Mouse (Mus musculus) right cerebral cortex, postnatal 4 days (tissue): ENCODE measurements around the gene Dhx8.

ENCODE experiments used
- DNase-seq: peaks from one replicate; pipeline ENCODE4 v3.0.0-alpha.2; 2022

The Dhx8 gene

GRCm38 (mm10) chr11:101732518-101733440, at the start of gene Dhx8:
Dhx8 (plus strand) TSS chr11:101732919.
- DNase-seq: peak; percentile 100

GRCm38 (mm10) chr11:101687351-101688301, 45.1 kb upstream of the Dhx8 start:
- DNase-seq: peak; percentile 79

GRCm38 (mm10) chr11:101689701-101690113, 43.0 kb upstream of the Dhx8 start:
- DNase-seq: peak; percentile 67

GRCm38 (mm10) chr11:101690326-101690725, 42.4 kb upstream of the Dhx8 start:
- no peak for DNase-seq

GRCm38 (mm10) chr11:101695906-101696661, 36.6 kb upstream of the Dhx8 start:
- peak; percentile 60 for DNase-seq

- no peak for DNase-seq
Measured at GRCm38 (mm10) chr11:101697156-101697861, 35.4 kb upstream of the Dhx8 start.

- no peak for DNase-seq
Measured at GRCm38 (mm10) chr11:101698114-101698513, 34.6 kb upstream of the Dhx8 start.

- no peak for DNase-seq
Measured at GRCm38 (mm10) chr11:101699556-101699955, 33.2 kb upstream of the Dhx8 start.

- no peak for DNase-seq
Measured at GRCm38 (mm10) chr11:101699991-101700390, 32.7 kb upstream of the Dhx8 start.

- DNase-seq: no peak
Measured at GRCm38 (mm10) chr11:101700446-101700845, 32.3 kb upstream of the Dhx8 start.

GRCm38 (mm10) chr11:101704081-101704480, 28.6 kb upstream of the Dhx8 start:
- no peak for DNase-seq

GRCm38 (mm10) chr11:101706764-101707448, 25.8 kb upstream of the Dhx8 start:
- DNase-seq: no peak

GRCm38 (mm10) chr11:101708482-101708881, 24.2 kb upstream of the Dhx8 start:
- no peak for DNase-seq

- DNase-seq: no peak
Measured at GRCm38 (mm10) chr11:101712811-101713210, 19.9 kb upstream of the Dhx8 start.

GRCm38 (mm10) chr11:101714012-101714411, 18.7 kb upstream of the Dhx8 start:
- no peak for DNase-seq

- no peak for DNase-seq
Measured at GRCm38 (mm10) chr11:101718324-101718723, 14.4 kb upstream of the Dhx8 start.

GRCm38 (mm10) chr11:101719986-101720520, 12.7 kb upstream of the Dhx8 start:
- no peak for DNase-seq

- DNase-seq: no peak
Measured at GRCm38 (mm10) chr11:101725043-101725442, 7.7 kb upstream of the Dhx8 start.

- DNase-seq: no peak
Measured at GRCm38 (mm10) chr11:101726765-101727164, 6.0 kb upstream of the Dhx8 start.

- no peak for DNase-seq
Measured at GRCm38 (mm10) chr11:101729308-101729707, 3.4 kb upstream of the Dhx8 start.

- no peak for DNase-seq
Measured at GRCm38 (mm10) chr11:101733596-101733995, 877 bp downstream of the Dhx8 start.
